Mouse (Mus musculus) CH12.LX (cell line): ENCODE data around the gene Agbl2.

Source experiments
- CTCF ChIP-seq, 2 experiments: IDR thresholded peaks in 1 of 2; conservative IDR thresholded peaks in 1 of 2; 2 replicates each; pipeline ENCODE4 v1.5.1; 2011 to 2012; ENCODE audit warnings: low read depth in 2 of 2, low read length in 2 of 2, improper control_type of control experiment in 1 of 2, inconsistent platforms in 1 of 2, mild to moderate bottlenecking in 1 of 2, moderate library complexity in 1 of 2
- EP300 ChIP-seq: IDR thresholded peaks from 2 replicates; pipeline ENCODE4 v1.6.1; 2011; ENCODE audit warnings: low read length, improper control_type of control experiment
- HCFC1 ChIP-seq: IDR thresholded peaks from 2 replicates; pipeline ENCODE4 v1.6.1; 2012; ENCODE audit warnings: low read depth, mild to moderate bottlenecking, inconsistent platforms, low read length, improper control_type of control experiment
- IRF4 ChIP-seq: IDR thresholded peaks from 2 replicates; pipeline ENCODE4 v1.6.1; 2014; ENCODE audit warnings: low read depth, mild to moderate bottlenecking, inconsistent platforms, low read length, improper control_type of control experiment
- JUND ChIP-seq: conservative IDR thresholded peaks from 2 replicates; pipeline ENCODE4 v1.6.1; 2011; ENCODE audit warnings: low read depth, low read length, improper control_type of control experiment
- MXI1 ChIP-seq: IDR thresholded peaks from 2 replicates; pipeline ENCODE4 v1.6.1; 2011; ENCODE audit warnings: mild to moderate bottlenecking, low read depth, low read length, improper control_type of control experiment
- NELFE ChIP-seq: IDR thresholded peaks from 2 replicates; pipeline ENCODE4 v1.6.1; 2011; ENCODE audit warnings: low read depth, low read length, improper control_type of control experiment
- POLR2A ChIP-seq: IDR thresholded peaks from 2 replicates; pipeline ENCODE4 v1.6.1; 2011; ENCODE audit warnings: low read depth, mild to moderate bottlenecking, improper control_type of control experiment, low read length
- ZC3H11A ChIP-seq: IDR thresholded peaks from 2 replicates; pipeline ENCODE4 v1.6.1; 2012; ENCODE audit warnings: low read depth, mild to moderate bottlenecking, inconsistent platforms, low read length, improper control_type of control experiment

- TF ChIP-seq JUND: no peak
- TF ChIP-seq HCFC1: no peak
- TF ChIP-seq ZC3H11A: no peak
- no peak for TF ChIP-seq IRF4
- no peak for TF ChIP-seq MXI1
- TF ChIP-seq CTCF (conservative IDR thresholded peaks at IDR 0.05 in 1 of 2, IDR thresholded peaks at IDR 0.05 in 1 of 2; ENCODE audit: low read depth in 2 of 2, low read length in 2 of 2): no peak
- TF ChIP-seq EP300: no peak
- no peak for TF ChIP-seq POLR2A
- TF ChIP-seq NELFE: no peak
Measured at GRCm38 (mm10) chr2:90782458-90782857, at the start of gene Agbl2.
